17 mouse cellular contexts compared by ENCODE assay signal in genomic region chr4:126641901-126642300, GRCm38 (mm10). TPM values are rescaled to one million over a fixed set of nuclear protein-coding genes. Genes with fewer than 3 reads are reported as not detected.
A peak's percentile ranks its signal among the peaks of the same experiment; 100 is the strongest.
DNase-seq lines count a peak whose midpoint lies in the region; ATAC-seq lines count a peak whose summit lies in the region.
"Had no signal": no experiment of that assay in that cellular context is flagged by ENCODE, and none has a peak within 500 bp of the region (broad histone marks: within the 10 kb centered on the region; RNA-seq: fewer than 3 reads in every experiment).

No protein-coding gene starts in this region.

- peak; percentile 28 for DNase-seq in layer of hippocampus, adult 9-11 months
- no peak for DNase-seq in layer of hippocampus, postnatal 14 days (ENCODE audit: low spot score in 2 of 2)
- peak; percentile 5 to 15 for DNase-seq in frontal cortex, postnatal 25 days (ENCODE audit: low spot score in 2 of 2)
- DNase-seq in left cerebral cortex, postnatal 25 days (ENCODE audit: low spot score in 2 of 2): peak; percentile 54 to 86
- DNase-seq in right cerebral cortex, postnatal 36 days (ENCODE audit: low spot score in 2 of 2): peak; percentile 68 to 75
- DNase-seq in embryo, embryonic 9.5 days (ENCODE audit: extremely low spot score): no peak
- DNase-seq: adrenal gland, postnatal 14 days; cerebellum, adult 9-10 months; gastrocnemius, adult 2 months; kidney, adult 8-10 months; kidney, postnatal 25 days; lung, adult 18-20 months; lung, postnatal 14 days; spleen, adult 18-20 months had no signal

- no peak for ATAC-seq in erythroblast, adult 5-6 weeks (replicated peaks; ENCODE audit: low FRiP score, poor library complexity, severe bottlenecking)
- ATAC-seq: CD4-positive, CD25-positive, alpha-beta regulatory T cell, adult 4 months; forebrain, embryonic 15.5 days had no signal

- intact Hi-C loops in left cerebral cortex, postnatal 25 days (cut with DNase I): no loop called here

RNA-seq across cellular contexts. Expression of gene 5730409E04Rik, which starts 32.3 kb away (rescaled TPM):
- 10 to 100 TPM; 68.6 TPM for total RNA-seq in layer of hippocampus, postnatal 14 days (2021)
- 10 to 100 TPM; 74.8 to 76.0 TPM for total RNA-seq in left cerebral cortex, postnatal 25 days (2021)
- total RNA-seq in erythroblast, adult 5-6 weeks (2015; ENCODE audit: low replicate concordance): 1.2 TPM in 1 of 2 replicates, not detected in the other
- total RNA-seq in erythroblast, adult 5-6 weeks (2017; ENCODE audit: low replicate concordance): 0.09 TPM in 1 of 2 replicates, not detected in the other

RNA-seq across cellular contexts. Expression of gene Psmb2, which starts 35.5 kb away (rescaled TPM):
- 100 to 1,000 TPM; 128 to 130 TPM for total RNA-seq in layer of hippocampus, postnatal 14 days (2021)
- 10 to 100 TPM; 92.5 to 93.7 TPM for total RNA-seq in left cerebral cortex, postnatal 25 days (2021)
- 54.5 and 89.0 TPM in 2 replicates for total RNA-seq in erythroblast, adult 5-6 weeks (2015; ENCODE audit: low replicate concordance)
- 14.4 and 30.6 TPM in 2 replicates for total RNA-seq in erythroblast, adult 5-6 weeks (2017; ENCODE audit: low replicate concordance)

Comparison
In these comparisons a context has a peak if more than half of its experiments do, and no peak if none do; other contexts are left out.
1. DNase-seq: peak in layer of hippocampus, adult 9-11 months (single experiment), frontal cortex, postnatal 25 days (2 of 2), left cerebral cortex, postnatal 25 days (2 of 2) and right cerebral cortex, postnatal 36 days (2 of 2); none in layer of hippocampus, postnatal 14 days (0 of 2) and embryo, embryonic 9.5 days (single experiment).
2. RNA of gene 5730409E04Rik, which starts 32.3 kb away (total RNA-seq): 74.8 to 76.0 TPM in left cerebral cortex, postnatal 25 days and 68.6 TPM in layer of hippocampus, postnatal 14 days; 0.09 to 1.2 TPM in erythroblast, adult 5-6 weeks; every median in the first group is over 10 times any median in the second.